Mouse (Mus musculus) heart, postnatal 36 days (tissue): Measurements from ENCODE around the gene Mrnip. TPM values are rescaled to one million over a fixed set of nuclear protein-coding genes. Genes with fewer than 3 reads are reported as not detected.
A peak's percentile ranks its signal among the peaks of the same experiment; 100 is the strongest.

ENCODE experiments used
- DNase-seq, 2 experiments: peaks; one replicate each; pipeline ENCODE4 v3.0.0; 2021 to 2022
- intact Hi-C: fragments of 180-260 bp; cut with DNase I; formaldehyde crosslinking; loops from one replicate; pipeline ENCODE4 v1.15.1; 2025
- total RNA-seq, 2 experiments: library from RNA; stranded (reverse); gene quantifications; 2 replicates each; pipeline ENCODE4 v1.2.3; 2021

Mrnip gene
- total RNA-seq, 2 experiments from 2014 or later, result 1.8 to 2.4 TPM

DNA sequence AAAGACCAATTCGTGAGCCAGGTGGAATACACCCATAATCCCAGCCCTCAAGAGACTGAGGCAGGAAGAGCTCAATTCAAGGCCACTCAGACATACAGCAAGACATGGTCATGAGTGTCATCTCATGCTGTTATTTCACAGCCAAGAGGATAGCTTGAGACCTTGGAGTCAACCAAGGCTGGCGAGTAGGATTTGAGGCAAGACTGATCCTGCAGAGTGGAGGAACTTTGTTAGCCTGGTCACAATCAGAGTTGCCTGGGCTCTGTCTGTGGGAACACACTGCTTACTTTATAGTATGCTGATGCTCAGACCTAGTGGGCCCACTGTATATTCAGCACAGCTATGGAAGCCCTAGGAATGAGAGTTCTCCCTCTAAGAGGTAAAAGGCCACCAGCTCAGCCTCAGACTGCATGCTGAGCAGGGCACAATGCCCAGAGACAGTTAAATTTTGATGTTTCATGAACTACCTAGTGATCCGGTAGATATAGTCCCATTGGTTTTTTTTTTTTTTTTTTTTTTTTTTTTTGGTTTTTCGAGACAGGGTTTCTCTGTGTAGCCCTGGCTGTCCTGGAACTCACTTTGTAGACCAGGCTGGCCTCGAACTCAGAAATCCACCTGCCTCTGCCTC, 24.1 kb downstream of the Mrnip start:
- intact Hi-C loops, result no loop called here
- no peak for DNase-seq

- DNase-seq, result no peak
- intact Hi-C loops, result no loop called here
Observed at GRCm38 (mm10) chr11:50198916-50199315, 24.7 kb downstream of the Mrnip start.

GRCm38 (mm10) chr11:50200613-50201012, 26.4 kb downstream of the Mrnip start:
- intact Hi-C loops, result no loop called here
- DNase-seq, result no peak

DNA sequence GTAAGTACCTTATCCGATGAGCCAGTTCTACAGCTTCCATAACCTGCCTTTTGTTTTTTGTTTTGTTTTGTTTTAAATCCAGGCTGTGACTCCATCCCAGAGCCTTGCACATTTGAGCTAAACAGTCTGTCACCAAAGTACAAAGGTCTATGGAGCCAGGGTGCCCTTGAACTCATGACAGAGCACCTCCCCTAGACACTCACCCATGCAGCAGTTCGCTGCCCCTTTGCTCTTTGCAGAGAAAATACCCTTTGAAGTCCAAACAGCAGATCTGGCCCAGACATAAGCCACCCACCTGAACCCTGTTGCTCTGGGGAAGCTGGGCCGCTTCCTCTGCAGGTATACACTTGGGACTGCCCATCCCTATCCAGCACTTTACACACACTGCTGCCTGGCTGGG, 27.3 kb downstream of the Mrnip start:
- intact Hi-C loops, result no loop called here
- DNase-seq, result no peak

GRCm38 (mm10) chr11:50203302-50203827, 29.1 kb downstream of the Mrnip start:
- no peak for DNase-seq
- intact Hi-C loops, result no loop called here

DNA sequence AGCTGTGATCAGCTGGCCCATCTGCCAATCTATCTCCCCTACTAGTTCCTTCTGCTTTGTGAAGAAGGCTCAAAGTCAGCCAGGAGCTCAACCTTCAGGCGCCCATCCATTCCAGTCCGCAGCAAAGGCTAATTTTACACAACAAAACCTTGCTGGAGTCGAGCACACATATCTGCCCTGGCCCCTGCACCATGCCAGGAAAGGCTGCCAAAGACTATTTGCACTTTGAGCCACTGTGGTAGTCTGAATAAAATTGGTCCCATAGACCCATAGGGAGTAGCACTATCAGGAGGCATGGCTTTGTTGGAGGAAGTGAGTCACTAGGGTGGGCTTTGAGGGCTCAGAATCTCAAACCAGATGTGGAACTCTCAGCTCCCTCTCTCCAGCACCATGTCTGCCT, 31.2 kb downstream of the Mrnip start:
- intact Hi-C loops, result no loop called here
- DNase-seq, result no peak

DNA sequence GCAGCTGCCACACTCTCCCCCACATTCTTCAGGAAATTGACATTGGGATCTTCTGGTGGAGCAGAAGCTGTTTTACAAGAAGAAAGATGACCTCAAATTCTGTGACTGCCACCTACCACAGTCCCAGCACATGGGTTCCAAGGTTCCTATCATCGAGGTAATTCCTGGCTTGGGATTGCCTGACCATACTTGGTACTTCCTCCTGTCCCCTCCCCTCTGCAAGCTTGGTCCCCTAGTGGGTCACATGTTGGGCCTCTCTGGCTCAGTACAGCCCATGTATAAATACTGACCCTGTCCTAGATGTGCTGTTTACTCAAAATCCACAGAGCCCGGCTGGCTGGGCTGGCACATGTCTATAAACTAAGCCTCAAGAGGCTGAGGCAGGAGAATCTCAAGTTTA, 31.8 kb downstream of the Mrnip start:
- intact Hi-C loops, result no loop called here
- DNase-seq, result no peak

GRCm38 (mm10) chr11:50207344-50207743, 33.1 kb downstream of the Mrnip start:
- DNase-seq, result no peak
- intact Hi-C loops, result no loop called here

DNA sequence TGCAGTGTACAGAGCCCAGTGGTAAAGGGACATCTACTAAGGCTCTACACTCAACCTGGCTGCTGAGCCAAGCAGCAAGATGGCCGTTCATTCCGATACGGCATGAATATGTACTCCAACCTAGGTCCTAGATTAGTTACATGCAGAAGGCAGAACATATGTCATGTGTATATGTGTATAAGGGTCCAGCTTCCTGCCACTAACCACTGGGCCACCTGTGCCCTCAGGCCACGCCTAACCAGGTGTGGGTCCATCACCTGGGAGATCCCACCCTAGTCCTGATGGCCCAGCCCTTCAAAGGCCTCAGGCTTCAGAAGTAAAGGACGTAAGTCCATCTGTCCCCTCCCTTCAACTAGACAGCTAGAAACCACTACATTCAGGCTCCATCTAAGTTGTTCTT, 33.8 kb downstream of the Mrnip start:
- intact Hi-C loops, result no loop called here
- DNase-seq, result no peak

DNA sequence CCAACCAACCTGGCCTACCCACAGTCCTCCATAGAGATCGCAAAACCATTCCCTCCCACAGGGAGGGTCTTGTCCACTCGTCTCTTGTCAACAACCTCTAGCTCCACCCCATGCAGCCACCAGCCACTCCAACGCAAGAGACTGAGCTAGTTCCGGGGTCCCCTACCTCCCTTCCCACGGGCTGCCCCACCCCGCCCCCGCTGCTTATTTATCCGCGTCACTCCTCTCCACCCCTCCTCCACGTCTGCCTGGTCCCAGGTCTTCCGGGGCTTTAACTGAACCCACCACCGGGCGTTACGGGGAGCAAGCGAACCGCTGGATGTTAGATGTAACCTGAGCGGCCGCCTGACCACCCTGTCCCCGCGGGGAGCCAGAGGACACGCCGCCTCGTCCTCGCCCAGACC, 35.9 kb downstream of the Mrnip start:
- intact Hi-C loops, result loop anchor here (2.0 to 5.0 kb wide), 2 partner anchors 15 to 498 kb away; partner anchors contain the start of gene Cnot6

DNA sequence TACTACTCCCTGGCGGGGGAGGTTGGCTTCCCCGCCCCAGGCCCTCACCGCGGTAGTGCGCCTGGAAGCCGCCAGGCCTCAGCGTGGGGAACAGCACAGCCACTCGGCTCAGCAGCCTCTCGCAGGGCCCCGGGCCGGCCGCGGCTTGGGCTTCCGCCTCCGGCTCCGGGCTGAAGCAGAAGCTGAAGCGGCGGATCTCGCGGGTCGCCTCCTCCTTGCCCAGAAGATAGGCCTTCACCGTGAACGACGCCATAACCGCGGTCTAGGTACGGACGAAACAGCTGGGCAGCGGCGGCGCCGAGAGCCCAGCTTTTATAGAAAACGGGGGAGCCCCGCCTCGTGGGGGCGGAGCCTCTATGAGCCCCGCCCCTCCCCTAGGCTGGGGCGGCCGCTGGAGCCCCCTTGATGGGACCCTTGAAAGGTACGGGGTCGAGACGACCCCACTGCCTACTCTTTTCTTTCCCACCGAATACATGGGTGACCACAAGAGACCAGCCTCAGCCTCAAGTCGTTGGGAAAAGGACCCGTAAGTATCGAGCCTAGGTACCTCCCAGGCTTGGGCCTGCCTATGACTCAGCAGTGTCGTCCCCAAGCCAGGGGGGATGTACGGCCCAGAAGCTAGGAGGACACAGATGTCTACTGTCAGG, 36.4 kb downstream of the Mrnip start, which contains the start of the genes Sqstm1 and Mgat4b:
Gene Sqstm1, minus strand, starts transcription at position 323 of the 647 bp plus-strand sequence.
Gene Mgat4b, plus strand, starts transcription at position 386 of the 647 bp plus-strand sequence.
- DNase-seq, result peak; percentile 90 to 95
- intact Hi-C loops, result loop anchor here (2.0 to 5.0 kb wide), 2 partner anchors 14 to 498 kb away; partner anchors contain the start of gene Cnot6

More for the DNA sequence above, 35.9 kb downstream of the Mrnip start:
- peak; percentile 79 to 83 for DNase-seq

DNA sequence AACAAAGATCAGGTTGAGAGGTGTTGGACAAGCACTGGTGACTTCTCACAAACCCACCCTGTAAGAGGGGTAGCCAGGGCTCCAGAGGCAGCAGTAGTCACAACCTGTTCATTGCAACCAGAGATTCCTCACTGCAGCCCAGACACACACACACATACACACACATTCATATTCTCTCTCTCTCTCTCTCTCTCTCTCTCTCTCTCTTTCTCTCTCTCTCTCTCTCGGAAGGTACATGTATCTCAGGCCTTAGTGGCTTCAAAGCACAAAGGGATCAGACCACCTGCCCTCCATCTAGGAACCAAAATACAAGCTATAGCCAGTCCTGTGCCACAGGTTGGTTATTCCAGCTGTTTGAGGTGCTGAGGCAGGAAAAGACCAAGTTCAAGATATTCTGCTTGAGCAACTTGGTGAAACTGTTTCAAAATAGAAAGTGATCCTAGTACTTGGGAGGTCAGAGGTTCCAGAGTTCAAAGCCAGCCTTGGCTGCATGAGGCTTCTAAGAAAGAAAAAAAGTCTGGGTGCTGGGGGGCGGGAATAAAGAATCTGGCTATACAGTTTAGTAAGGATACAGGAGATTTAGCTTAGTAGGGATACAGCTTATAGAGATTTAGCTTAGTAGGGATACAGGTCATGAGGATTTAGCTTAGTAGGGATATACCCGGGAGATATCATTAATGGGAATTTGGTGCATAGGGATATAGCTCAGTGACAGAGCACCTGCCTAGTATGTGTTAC, 37.2 kb downstream of the Mrnip start:
- no peak for DNase-seq
- intact Hi-C loops, result loop anchor here (2.0 to 5.0 kb wide), 2 partner anchors 13 to 499 kb away; partner anchors contain the start of gene Cnot6

DNA sequence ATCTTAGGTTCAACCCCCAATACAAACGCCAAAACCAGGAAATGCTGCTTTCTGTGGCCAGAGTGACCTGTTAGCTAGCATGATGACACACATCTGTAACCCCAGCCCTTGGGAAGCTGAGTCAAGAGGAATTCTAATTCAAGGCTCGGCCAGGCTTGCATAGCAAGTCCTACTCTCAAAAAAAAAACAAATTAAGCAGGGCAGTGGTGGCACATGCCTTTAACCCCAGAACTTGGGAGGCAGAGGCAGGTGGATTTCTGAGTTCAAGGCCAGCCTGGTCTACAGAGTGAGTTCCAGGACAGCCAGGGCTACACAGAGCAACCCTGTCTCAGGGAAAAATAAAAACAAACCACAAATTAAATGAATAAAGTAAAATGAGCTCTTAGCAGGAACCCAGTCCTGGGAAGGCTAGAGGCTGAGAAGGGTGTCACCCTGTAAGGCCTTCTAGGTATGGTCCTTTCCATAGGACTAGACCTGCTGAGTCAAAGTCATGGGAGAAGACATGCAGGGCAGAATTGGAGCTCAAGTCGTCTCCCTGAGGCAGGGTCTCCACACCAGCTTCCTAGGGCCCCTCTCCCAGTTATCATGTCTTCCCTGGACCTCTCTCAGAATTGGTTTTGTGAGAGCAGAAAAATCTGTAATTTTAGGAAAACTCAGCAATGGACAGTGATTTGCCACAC, 38.0 kb downstream of the Mrnip start:
- DNase-seq, result no peak

GRCm38 (mm10) chr11:50212848-50213758, 38.9 kb downstream of the Mrnip start:
- DNase-seq, result peak; percentile 77 to 88
- intact Hi-C loops, result loop anchor here (5.0 kb wide), 1 partner anchor 501 kb away; the partner anchor contains the start of gene Cnot6

More for the DNA sequence above, 38.0 kb downstream of the Mrnip start:
- intact Hi-C loops, result loop anchor here (5.0 kb wide), 1 partner anchor 500 kb away; the partner anchor contains the start of gene Cnot6

DNA sequence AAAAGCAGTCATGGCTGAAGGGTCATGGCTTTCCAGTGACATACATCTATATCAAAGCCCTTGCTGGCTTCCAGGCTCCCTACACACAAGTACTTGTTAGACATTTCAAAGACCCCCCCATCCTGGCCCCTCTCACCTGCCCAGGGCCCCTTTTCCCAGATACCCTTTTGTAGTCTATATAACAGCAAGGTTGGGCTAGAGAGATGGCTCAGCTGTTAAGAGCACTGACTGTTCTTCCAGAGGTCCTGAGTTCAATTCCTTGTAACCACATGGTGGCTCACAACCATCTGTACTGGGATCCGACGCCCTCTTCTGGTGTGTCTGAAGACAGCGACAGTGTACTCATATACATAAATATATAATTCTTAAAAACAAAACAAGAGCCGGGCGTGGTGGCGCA, 40.4 kb downstream of the Mrnip start:
- no peak for DNase-seq
- intact Hi-C loops, result loop anchor here (5.0 kb wide), 1 partner anchor 502 kb away; the partner anchor contains the start of gene Cnot6

GRCm38 (mm10) chr11:50215633-50216032, 41.4 kb downstream of the Mrnip start:
- no peak for DNase-seq
- intact Hi-C loops, result no loop called here

- DNase-seq, result no peak
- intact Hi-C loops, result no loop called here
Observed at GRCm38 (mm10) chr11:50216724-50217366, 42.6 kb downstream of the Mrnip start.

DNA sequence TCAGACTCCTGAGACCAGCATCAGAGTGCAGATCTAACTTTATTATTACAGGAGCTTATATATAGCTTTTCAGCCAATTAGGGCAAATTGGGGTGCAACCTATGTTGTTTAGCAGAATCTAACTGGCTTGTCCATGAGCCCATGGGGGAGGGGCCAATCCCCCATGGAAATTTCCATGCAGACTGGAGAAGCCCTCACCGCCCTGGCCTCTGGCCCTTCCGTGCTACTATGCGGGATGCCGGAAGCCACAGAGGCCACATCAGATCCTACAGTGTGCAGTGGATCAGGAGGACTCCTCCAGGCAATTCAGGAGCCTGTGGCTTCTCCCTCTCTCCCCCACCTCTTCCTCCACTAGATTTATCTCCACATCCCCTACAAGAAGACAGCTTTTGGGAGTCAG, 43.6 kb downstream of the Mrnip start:
- intact Hi-C loops, result no loop called here
- no peak for DNase-seq

- intact Hi-C loops, result no loop called here
- no peak for DNase-seq
Observed at GRCm38 (mm10) chr11:50219833-50220232, 45.6 kb downstream of the Mrnip start.
